In genomic region chr2:31653971-31654853, GRCm38 (mm10) we compare ENCODE assay signal across 8 mouse cellular contexts. TPM values are rescaled to one million over a fixed set of nuclear protein-coding genes. Genes with fewer than 3 reads are reported as not detected.
DNase-seq lines count a peak whose midpoint lies in the region; ATAC-seq and TF ChIP-seq lines count a peak whose summit lies in the region.

No protein-coding gene starts in this region.

- H3K27me3 ChIP-seq in heart, adult 2 months (ENCODE audit: control insufficient read depth, insufficient read depth, low read length): peaks cover 15% of the 10 kb centered on the region
- H3K27me3 ChIP-seq in forebrain, embryonic 12.5 days: peaks cover 97% of the 10 kb centered on the region
- peaks cover 55% of the 10 kb centered on the region for H3K27me3 ChIP-seq in liver, embryonic 14.5 days (ENCODE audit: control insufficient read depth, insufficient read depth, low read length)

- under 1% methylated on average over 109 of the region's 109 CpGs for WGBS in heart, adult 2 months
- WGBS in forebrain, embryonic 12.5 days: under 1% methylated on average over 99 of the region's 109 CpGs
- WGBS in liver, embryonic 14.5 days (ENCODE audit: insufficient replicate concordance): 2% methylated on average over 105 of the region's 109 CpGs

- TF ChIP-seq POLR2A in heart, adult 2 months (IDR thresholded peaks at IDR 0.05; ENCODE audit: insufficient read depth, low read depth, low read length): no peak

- intact Hi-C loops in heart, adult 2 months (cut with DNase I): no loop called here

- 0 out of 2 replicates have a peak, but pooled peaks cover 4% of the 10 kb centered on the region for H3K9me3 ChIP-seq in forebrain, embryonic 12.5 days
- no peaks in the 10 kb centered on the region for H3K9me3 ChIP-seq in liver, embryonic 14.5 days (ENCODE audit: control insufficient read depth, low read length)

- H3K79me2 ChIP-seq in heart, adult 2 months (replicated peaks; ENCODE audit: control insufficient read depth, insufficient read depth, low read length): no peaks in the 10 kb centered on the region

- H3K4me2 ChIP-seq in forebrain, embryonic 12.5 days: peak overlapping the region; percentile 98
- H3K4me2 ChIP-seq in liver, embryonic 14.5 days (ENCODE audit: low read depth): peak overlapping the region; percentile 62

- H3K36me3 ChIP-seq in heart, adult 2 months (ENCODE audit: control insufficient read depth, insufficient read depth, low read length): no peaks in the 10 kb centered on the region
- H3K36me3 ChIP-seq in forebrain, embryonic 12.5 days (replicated peaks): no peaks in the 10 kb centered on the region
- H3K36me3 ChIP-seq in liver, embryonic 14.5 days (replicated peaks; ENCODE audit: control insufficient read depth, insufficient read depth, low read depth): no peaks in the 10 kb centered on the region

- no peak for TF ChIP-seq EP300 in heart, adult 2 months (IDR thresholded peaks at IDR 0.05; ENCODE audit: insufficient read depth, low read depth, low read length)
- TF ChIP-seq EP300 in liver, embryonic 14.5 days (IDR thresholded peaks at IDR 0.05; ENCODE audit: low read depth): no peak

- no peak overlapping the region for H3K9ac ChIP-seq in heart, adult 2 months (ENCODE audit: low read depth, low read length)
- H3K9ac ChIP-seq in forebrain, embryonic 12.5 days: peak overlapping the region; percentile 45
- H3K9ac ChIP-seq in liver, embryonic 14.5 days (replicated peaks): no peak overlapping the region

- H3K27ac ChIP-seq in heart, adult 2 months: no peak overlapping the region
- no peak overlapping the region for H3K27ac ChIP-seq in forebrain, embryonic 12.5 days
- H3K27ac ChIP-seq in liver, embryonic 14.5 days: no peak overlapping the region

- H3K4me3 ChIP-seq in heart, adult 2 months: peak overlapping the region; percentile 25
- peak overlapping the region; percentile 55 for H3K4me3 ChIP-seq in forebrain, embryonic 12.5 days (replicated peaks)
- H3K4me3 ChIP-seq in liver, embryonic 14.5 days (ENCODE audit: insufficient read depth in 1 of 2, low read depth in 2 of 2, low read length in 2 of 2): peak overlapping the region; percentile 15 to 45

- peak; percentile 65 for ATAC-seq in forebrain, embryonic 12.5 days (ENCODE audit: low FRiP score)
- no peak for ATAC-seq in liver, embryonic 14.5 days (ENCODE audit: insufficient read depth)

- no peak for TF ChIP-seq CTCF in heart, adult 2 months (IDR thresholded peaks at IDR 0.05)
- no peak for TF ChIP-seq CTCF in liver, embryonic 14.5 days (IDR thresholded peaks at IDR 0.05; ENCODE audit: low read depth)

- DNase-seq in heart, adult 2 months: no peak
- DNase-seq in heart, adult 11 months: no peak
- peak; percentile 72 for DNase-seq in ZHBTc4 (ENCODE audit: low read depth, low spot score)
- DNase-seq in kidney, postnatal 4 days: peak; percentile 37 to 53
- no peak for DNase-seq in liver, embryonic 14.5 days (ENCODE audit: low read depth in 3 of 3, low spot score in 3 of 3)
- DNase-seq in right cerebral cortex, postnatal 4 days: peak; percentile 75
- DNase-seq in urinary bladder, postnatal 4 days (ENCODE audit: low spot score in 2 of 2): no peak

- H3K4me1 ChIP-seq in heart, adult 2 months (ENCODE audit: control insufficient read depth, insufficient read depth, low read length): no peaks in the 10 kb centered on the region
- H3K4me1 ChIP-seq in forebrain, embryonic 12.5 days: peaks cover 16% of the 10 kb centered on the region
- H3K4me1 ChIP-seq in liver, embryonic 14.5 days (replicated peaks; ENCODE audit: control insufficient read depth in 2 of 2, insufficient read depth in 2 of 2, low read length in 1 of 2): no peaks in the 10 kb centered on the region

RNA-seq across cellular contexts. Expression of gene Prdm12, which starts 14.4 kb away (rescaled TPM):
- not detected for total RNA-seq in heart, adult 2 months (2021)
- not detected in 2 replicates for polyA plus RNA-seq in heart, adult 2 months (2012; rRNA removed)
- polyA plus RNA-seq in forebrain, embryonic 12.5 days (2016; fragmentation: Nextera tagmentation; extraction: Ambion mirVana): 5.4 and 6.7 TPM in 2 replicates
- polyA plus RNA-seq in liver, embryonic 14.5 days (2012; rRNA removed): not detected in 2 replicates
- not detected in 2 replicates for polyA plus RNA-seq in liver, embryonic 14.5 days (2014; fragmentation: Nextera tagmentation; extraction: Ambion mirVana)

RNA-seq across cellular contexts. Expression of gene Exosc2, which starts 16.3 kb away (rescaled TPM):
- total RNA-seq in heart, adult 2 months (2021): 1 to 10 TPM; 8.7 to 9.0 TPM
- 5.5 and 13.1 TPM in 2 replicates for polyA plus RNA-seq in heart, adult 2 months (2012; rRNA removed)
- polyA plus RNA-seq in forebrain, embryonic 12.5 days (2016; fragmentation: Nextera tagmentation; extraction: Ambion mirVana): 57.8 and 60.7 TPM in 2 replicates
- 17.5 and 25.3 TPM in 2 replicates for polyA plus RNA-seq in liver, embryonic 14.5 days (2012; rRNA removed)
- polyA plus RNA-seq in liver, embryonic 14.5 days (2014; fragmentation: Nextera tagmentation; extraction: Ambion mirVana): 26.9 and 27.2 TPM in 2 replicates

RNA-seq across cellular contexts. Expression of gene Abl1, which starts 34.0 kb away (rescaled TPM):
- 10 to 100 TPM; 29.4 to 31.8 TPM for total RNA-seq in heart, adult 2 months (2021)
- polyA plus RNA-seq in heart, adult 2 months (2012; rRNA removed): 27.5 and 39.9 TPM in 2 replicates
- polyA plus RNA-seq in forebrain, embryonic 12.5 days (2016; fragmentation: Nextera tagmentation; extraction: Ambion mirVana): 44.4 and 47.3 TPM in 2 replicates
- polyA plus RNA-seq in liver, embryonic 14.5 days (2012; rRNA removed): 9.6 and 10.0 TPM in 2 replicates
- polyA plus RNA-seq in liver, embryonic 14.5 days (2014; fragmentation: Nextera tagmentation; extraction: Ambion mirVana): 4.8 and 6.9 TPM in 2 replicates

Comparison
In these comparisons a context has a peak if more than half of its experiments do, and no peak if none do; other contexts are left out.
1. DNase-seq: peak in ZHBTc4 (single experiment), kidney, postnatal 4 days (2 of 2) and right cerebral cortex, postnatal 4 days (single experiment); none in heart, adult 2 months (0 of 2), heart, adult 11 months (single experiment), liver, embryonic 14.5 days (0 of 3) and urinary bladder, postnatal 4 days (0 of 2).
2. Peak in every context shown above with its lines, with median percentiles within 50 percentile points of each other: H3K4me3 ChIP-seq.